Mouse (Mus musculus) embryo, embryonic 11 days (tissue): ENCODE results near the gene Egfem1.

ENCODE experiments used
- DNase-seq: peaks from one replicate; pipeline ENCODE4 v3.0.0-alpha.2; 2015

The Egfem1 gene

DNA sequence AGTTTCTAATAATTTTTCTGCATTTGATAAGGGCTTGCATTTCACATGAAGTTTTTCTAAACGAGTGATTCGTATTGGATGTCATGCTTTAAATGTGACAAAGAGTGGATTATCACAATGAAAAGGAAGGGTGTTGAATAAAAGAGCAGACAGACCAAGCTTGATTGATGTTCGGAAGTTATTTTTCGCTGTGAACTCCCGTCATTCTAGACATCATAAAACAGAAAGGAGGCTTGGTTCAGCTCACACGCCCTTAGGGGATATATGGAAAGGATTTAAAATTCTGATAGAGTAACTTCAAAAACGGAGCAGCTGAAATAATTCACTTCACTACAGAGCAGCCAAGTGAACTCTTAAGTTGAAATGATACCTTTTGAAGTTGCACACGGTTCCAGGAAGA, 285.1 kb downstream of the Egfem1 start:
- no peak for DNase-seq

DNA sequence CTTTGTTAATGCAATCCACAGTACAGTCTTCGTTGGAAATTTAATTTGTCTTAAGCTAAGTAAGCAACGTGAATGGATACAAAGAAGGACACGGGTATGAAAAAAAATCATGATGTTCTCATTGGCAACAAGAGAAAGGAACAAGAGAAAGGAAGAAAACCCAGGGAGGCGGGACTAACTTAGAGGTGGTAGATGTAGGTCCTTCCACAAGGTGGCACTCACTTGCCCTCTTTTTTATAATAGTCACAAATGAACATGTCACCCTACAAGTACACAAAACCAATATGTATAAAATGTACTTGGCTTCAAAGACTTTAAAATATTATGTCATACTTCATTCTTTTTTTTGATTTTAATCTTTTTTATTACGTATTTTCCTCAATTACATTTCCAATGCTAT, 288.7 kb downstream of the Egfem1 start:
- DNase-seq, result no peak

DNA sequence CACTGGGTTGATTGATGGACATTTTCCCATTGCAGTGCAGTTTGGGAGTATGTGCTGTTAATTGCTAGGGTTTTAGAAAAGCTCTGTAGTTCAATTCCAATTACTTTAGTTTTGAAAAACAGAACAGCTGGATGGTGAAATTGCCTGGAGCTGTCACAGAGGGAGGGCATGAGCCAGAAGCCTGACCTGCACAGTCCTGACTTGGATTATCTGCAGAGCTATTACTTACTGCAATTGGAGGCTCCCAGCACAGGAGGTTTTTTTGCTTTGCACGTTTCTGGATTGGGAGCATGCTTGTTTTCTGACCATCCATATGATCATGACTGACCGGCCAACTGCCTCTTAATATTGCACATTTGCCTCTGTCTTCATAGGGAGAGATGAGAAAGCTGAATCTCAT, 299.4 kb downstream of the Egfem1 start:
- DNase-seq, result peak; percentile 10

DNA sequence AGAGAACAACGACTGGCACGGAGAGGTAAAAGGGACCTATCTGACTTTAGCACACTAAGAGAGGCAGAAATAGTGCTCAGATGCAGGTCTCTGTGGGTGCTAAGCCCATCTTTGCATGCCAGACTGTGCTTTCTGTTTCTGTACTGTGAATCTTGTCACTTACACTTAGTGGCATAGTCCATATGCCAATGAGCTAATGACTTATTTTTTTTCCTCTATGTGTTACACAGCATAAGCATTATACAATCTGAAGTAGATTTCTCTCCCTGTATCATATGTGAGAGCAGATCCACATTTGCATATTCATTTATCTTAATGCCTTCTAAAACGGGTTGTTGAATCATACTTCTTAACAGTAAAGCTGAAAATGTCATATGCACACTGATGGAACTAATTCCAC, 317.2 kb downstream of the Egfem1 start:
- no peak for DNase-seq

DNA sequence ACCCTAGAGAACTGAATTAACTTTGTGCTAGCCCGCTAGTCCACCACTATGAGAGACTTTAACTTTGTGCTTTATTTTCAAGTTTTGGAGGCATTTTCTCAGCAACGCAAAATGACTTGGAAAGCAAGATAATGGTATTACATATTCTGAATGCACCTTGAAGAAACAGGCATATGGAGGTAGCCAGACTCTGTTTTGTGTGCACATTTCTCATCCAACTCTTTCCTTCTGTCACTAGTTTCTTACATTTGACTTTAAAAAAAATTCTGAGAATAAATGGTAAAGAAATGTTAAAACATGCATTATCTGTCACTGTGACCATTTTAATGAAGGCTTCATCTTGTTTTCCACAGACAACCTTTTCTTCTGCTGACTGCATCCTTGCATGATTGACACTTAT, 339.8 kb downstream of the Egfem1 start:
- no peak for DNase-seq

DNA sequence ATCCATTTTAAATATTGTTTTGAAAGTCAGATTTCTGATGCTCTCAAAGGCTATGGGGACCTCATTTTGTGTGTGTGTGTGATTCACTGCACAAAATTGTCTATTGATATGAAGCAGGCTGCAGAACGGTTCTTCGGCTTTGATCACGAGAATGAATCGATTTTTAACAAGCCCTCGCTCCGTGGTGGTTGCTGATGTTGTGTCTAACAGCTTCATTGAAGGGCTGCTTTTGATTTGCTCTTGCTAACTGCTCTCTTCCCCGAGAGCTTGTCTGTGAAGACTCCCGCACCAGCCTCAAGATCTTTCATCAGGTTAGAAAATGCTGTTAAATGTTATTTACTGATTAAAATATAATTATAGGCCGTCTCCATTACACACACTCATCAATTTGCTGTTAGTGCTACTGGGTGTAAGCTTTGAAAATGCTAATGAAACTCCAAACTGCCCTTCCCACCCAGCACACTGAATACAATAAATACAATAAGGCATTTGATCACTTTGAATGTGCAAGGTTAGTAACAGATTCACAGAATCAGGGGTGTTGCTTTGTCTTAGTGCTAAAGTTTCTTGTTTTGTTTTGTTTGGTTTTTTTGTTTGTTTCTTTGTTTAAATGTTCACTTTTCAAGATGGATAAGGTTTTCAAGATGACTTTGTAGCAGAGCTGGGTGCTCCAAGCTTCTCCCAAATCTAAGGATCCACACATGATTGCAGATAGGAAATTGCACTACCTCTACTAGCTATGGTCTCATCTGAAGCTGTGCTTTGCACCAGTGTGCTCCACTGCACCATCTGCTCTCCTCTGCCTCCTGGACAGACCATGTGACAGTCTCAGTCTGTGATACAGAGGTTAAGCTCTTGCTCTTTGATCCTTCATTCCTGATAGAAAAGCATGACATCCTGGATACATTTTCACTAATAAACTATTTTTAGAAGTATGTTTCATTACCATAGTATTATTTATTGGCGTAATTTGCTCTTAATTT, 350.6 kb downstream of the Egfem1 start:
- peak; percentile 21 for DNase-seq

DNA sequence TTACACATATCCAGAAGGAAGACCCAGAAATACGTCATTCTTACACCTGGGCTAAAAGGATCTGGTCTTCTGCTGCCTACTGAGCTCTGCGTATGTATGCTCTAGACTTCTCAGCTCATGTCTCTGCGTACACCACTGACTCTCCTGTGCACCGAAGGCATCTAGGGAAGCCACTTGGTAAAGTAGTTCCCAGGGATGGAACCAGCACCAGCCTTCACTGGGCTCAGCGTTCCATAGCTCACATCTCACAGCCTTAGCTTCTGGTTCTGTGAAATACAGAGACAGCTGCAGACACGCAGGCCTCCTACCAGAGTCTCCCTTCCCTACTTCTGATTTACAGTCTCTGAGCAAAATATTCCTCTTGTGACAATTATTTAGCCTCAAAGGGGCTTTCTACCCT, 361.2 kb downstream of the Egfem1 start:
- DNase-seq, result no peak

DNA sequence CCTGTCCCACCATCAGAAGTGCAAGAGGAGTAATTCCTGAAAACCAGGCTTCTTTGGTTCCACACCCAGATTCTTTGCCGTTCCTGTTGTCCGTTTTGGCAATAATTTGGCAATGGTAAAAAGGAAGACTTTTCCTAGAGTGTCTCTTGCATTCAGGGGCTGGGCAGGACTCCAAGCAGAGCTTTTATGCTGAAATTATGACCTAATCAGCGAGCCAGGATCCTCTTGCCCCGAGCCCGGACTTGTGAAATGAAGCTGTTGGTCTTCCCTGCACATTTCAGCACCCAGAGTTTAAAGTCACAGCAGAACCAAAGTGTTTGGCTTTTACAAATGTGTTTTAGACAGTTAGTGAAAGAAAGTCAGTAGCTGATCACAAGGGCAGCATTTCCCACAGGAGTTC, 362.8 kb downstream of the Egfem1 start:
- no peak for DNase-seq

DNA sequence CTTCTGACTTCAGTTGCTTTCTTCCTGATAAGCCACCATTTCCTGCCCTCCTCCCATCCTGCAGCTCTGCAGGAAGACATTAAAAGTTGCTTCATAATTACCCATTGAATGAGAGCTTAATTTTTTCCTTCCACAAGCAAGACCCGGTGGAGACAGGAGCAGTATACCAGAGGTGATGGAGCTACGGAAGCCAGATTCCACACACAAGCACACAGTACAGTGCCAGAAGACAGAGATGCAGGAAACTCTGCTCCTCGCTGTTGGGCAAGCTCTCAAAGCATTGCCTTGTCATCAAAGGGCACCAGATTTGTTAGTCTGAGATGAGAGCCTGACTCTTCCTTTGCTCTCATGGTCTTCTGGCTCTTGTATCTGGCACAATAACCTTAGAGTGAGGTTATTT, 364.3 kb downstream of the Egfem1 start:
- DNase-seq, result no peak

DNA sequence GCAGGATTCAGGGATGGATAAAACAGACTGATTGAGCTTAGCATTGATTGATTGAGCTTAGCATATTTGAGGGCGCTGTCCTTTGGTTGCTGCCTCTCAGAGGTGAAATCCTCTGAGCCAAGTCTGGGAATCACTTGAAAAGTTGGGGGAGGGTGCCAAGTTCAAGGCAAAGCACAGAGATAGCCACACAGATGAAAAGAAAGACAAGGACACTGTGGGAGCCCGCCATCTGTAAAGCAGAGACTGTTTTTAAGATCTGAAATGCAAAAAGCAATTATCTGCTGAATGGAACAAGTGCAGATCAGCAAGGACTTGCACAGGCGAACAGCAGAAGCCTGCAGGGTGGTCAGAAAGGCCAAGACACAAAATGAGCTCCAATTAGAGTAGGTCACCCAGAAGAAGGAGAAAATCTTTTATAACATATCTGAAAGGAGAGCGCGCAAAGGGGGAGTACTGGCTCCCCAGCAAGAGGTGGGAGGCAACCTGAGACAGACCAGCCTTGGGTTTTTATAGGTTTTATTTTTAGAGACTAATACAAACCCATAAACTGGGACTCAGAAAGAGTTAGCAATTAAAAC, 367.1 kb downstream of the Egfem1 start:
- DNase-seq, result peak; percentile 8

DNA sequence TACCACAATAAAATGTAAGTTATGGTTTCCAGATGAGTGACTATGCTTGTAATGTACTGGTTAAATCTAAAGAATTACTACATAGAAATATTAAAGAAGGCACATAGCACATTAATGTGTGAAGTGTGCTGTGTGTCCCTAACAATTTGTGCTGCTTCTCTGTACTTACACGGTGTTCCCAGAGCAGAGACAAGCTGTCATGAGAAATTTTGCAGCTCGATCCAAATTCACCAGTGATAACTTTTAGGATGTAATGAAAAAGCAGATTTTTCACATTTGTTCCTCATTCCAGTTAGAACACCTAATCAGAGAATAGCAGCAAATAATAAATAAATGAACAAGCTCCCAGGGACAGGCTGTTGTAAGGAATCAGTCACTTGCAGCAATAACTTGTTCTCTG, 416.4 kb downstream of the Egfem1 start:
- no peak for DNase-seq

DNA sequence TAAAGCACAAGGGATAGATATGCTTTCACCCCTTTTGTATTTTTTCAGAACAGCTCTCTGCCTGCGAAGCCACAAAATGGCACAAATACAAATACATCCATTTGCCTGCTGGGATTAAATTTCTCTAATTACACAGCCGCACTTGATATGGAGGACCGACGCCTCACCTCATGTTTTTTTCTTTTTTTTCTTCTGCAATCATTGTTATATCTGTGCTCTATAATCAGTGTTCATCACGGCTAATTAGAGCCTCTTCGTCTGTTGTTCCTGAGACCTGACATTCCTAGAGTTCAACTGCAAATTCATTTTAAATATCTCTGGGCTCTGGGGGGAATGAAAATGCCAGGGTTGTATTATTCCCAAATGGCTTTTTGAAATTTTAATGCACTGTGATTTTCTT, 417.4 kb downstream of the Egfem1 start:
- no peak for DNase-seq

DNA sequence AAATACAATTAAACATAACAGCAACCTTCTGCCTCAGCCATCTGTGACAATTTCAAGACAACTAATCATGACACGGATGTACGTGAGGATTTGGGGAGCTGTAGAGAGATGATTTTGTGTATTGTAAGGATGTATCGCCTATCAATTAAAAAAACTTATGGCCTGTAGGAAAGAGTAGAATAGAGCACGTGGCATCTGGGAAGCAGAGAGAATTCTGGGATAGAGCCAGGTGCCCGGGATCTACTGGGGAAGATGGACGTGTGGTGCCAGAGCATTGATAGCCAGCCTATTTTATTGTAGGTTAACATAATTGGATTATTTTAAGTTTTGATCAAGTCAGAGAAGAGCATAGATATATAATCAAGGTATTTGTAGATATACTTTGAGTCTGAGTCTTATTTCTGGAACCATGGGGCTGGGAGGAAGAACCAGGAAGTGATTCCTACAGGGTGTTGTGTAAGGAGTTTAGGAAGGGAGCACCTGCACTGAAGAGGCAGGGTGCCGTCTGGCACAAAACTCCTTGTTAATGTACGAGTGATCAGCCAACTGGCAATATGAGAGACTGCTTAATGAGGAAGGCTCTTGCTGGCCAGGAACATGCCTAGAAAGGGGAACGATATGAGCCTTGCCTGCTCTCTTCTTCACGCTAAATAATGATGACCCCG, 443.6 kb downstream of the Egfem1 start:
- DNase-seq, result no peak

DNA sequence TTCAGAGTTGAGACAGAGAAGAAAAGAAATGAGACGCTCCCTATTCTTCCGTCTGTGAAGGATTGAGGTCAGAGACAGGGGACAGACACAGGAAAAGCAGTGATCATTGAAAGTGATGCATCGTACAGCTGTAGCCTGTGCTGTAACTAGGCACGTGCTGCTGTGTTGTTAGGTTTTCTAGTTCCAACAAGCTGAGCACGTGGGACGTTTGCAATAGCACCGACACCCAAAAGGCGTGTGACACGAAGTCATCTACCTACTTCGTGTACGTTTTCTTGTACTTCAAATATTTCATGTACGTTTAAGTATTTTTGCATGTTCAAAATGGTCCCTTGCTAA, 444.1 kb downstream of the Egfem1 start:
- no peak for DNase-seq

DNA sequence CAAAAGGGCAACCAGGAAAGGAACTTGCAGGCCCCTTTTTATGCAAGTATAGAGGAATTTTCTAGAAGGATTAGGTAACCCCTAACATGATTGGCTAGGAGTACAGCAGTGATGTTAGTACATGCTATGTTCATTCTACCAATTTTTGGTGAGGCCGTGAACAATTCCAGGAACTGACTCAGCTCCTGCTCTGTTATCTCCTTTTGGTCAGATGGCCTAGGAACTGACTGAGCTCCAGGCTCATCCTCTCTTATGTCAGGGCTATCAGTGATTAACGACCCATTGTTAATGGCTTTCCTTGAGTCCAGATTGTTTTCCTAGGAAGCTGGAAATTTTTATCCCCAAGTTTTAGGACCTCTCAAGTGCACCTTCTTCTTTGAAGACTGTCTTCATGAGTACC, 457.4 kb downstream of the Egfem1 start:
- no peak for DNase-seq

DNA sequence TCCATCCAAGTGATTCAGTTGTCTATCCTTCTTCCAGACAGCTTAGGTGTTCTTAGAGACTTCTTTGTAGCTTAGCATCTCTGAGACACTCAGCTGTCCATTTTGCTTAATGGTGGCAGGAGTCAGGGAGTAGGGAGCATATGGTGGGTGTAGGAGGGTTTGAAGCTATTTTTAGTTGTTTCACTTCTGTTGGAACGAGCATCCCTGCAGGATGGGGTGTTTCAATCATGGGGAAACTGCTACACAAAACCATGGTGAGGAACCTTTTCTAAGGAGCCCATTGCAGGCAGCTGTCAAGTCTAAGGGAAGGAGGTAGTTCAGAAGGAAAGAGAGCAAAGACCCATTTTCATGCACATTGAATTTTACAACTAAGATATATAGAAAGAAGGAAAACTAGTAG, 458.1 kb downstream of the Egfem1 start:
- no peak for DNase-seq

DNA sequence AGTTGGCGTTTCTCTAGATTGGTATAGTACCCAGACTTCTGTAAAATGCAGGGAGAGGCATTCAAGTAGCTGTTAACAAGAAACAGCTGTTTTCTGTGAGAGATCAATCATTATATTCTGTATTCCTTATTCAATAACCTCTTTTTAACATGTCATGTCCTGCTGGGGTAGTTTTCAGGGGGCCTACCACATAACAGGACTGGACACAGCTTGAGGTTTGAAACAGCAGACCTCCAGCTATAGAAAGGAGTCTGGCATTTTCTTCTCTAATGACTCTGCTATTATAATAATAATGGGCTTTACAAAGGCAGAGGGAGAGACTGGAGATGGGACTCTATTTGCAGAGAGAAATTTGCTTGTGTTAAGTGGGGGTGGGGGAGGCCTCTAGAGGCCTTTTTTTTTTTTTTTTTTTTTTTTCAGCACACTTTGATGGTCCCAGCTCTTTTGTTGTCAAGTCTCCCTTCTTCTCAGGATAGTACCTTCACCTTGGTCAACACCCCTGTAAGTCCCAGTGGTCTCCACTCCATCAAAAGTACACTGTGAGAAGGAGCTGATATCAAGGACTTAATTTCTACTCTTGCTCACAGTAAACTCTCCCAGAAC, 459.8 kb downstream of the Egfem1 start:
- peak; percentile 52 for DNase-seq

DNA sequence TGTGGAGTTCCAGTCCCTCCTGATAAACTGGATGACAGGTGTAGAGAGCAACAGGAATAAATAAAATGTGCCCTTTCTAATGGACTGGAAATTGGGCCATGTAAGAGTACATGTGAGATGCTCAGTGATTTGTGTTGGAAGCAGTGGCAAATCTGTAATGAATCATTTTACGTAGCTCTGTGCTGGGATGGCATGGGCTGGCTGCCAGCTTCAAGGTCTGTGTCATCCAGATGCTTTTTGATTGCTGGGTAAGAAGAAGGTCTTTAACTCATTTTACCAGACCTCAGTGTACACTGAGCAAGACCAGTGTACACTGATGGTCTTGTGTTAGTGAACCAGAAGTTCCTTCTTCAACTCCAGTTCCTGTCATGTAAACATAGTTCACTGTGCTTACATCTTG, 462.2 kb downstream of the Egfem1 start:
- DNase-seq, result no peak

DNA sequence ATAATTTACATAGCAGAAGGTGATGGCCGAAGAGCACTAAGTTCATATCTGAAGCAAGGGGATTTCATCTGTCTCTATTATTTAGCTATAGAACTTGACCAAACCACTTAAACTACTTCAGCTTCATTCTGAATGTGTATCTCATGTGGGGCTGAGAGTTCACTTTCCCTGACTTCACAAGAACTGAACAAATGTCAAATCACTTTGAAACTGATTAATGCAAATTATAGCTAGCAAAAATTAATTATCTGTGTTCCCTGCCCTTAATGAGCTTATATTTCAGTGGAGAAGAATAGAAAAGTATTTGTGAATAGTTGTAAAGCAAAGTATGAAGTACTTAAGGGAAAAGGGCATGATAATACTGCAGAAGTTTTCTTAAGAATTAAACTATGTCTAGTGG, 481.3 kb downstream of the Egfem1 start:
- DNase-seq, result no peak

DNA sequence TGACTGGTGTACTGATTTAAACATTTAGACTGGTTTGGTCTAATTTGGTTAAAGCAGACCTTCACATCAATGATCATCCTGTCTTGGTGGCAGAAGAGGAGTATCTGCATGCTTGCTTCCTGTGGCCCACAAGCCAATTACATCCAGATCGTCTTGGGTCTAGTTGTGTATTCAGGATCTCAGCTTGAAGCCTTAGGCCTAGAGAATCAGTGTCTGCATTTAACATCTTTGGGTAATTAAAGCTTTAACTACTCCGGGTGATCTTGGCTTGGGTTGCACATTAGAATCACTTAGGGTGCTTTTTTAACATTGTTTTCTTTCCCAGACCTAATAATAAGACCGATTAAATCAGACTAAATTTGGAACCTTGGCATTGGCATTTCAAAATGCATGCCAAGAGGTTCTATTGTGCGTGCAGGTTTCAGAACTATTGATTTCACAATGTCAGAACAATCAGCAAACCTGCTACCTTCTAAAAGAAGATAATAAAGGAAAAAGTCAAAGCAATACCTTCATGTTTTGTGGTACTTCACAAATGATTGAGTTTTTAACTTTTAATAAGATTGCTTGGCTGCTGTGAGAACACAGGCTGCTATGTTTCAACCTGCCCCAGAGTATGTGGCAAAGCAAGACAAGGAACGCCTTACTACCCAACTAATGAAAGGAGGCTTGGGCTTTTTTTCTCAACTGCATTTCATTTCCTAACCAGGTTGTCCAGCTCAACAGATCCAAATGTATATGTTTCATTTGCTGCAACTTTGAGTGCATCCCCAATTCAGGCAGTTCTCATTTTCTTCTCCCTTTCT, 496.4 kb downstream of the Egfem1 start:
- DNase-seq, result no peak

DNA sequence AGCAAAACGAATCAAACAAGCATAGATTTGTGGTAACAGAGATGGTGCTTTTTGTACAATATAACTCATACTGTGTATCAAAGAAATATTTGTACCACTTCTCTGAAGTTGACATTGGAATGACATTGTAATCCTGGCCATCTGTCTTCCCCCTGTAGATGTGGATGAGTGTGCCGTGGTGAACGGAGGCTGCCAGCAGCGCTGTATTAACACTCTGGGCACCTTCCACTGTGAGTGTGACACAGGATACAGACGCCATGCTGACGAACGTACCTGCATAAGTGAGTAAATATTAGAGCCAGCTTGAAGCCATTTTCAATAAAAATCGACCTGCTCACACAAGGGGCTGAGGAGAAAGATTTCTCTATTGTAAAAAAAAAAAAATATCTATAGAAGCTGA, 500.9 kb downstream of the Egfem1 start:
- no peak for DNase-seq

DNA sequence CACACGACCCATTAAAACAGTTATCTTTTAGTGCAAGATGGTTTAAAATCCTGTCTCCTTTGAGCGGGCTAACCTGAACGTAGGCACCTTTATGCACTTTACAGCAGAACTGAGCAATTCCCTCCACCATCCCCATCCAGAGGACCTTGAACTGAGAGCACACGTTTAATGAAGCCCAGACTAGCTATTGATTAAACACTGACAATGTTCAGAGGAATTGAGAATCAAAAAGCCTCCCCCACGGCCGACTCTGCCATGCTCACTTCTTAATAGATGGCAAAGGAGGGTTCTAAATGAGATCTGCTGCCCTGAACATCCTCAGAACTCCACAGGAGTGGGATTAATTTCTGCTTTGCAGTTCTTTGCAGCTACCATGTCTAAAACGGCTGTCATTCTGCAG, 520.3 kb downstream of the Egfem1 start:
- DNase-seq, result no peak

DNA sequence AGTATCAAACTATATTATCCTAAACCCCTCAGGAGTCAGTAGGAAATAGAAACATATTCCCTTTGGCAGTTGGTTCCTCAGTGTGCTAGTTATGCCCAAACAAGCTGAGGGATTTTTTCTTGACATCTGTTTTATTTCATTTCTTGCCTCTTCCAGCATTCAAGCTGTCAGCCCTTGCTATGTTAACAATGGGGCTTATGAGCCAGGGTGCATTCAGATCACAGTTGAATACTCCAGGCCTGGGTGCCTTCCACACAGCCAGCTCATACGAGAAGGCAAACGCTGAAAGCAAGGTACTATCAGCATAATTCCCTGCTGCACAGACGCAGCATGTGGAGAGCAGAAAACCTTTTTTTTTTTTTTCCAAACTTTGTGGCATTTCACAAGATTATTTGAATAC, 526.9 kb downstream of the Egfem1 start:
- peak; percentile 7 for DNase-seq
